Mouse (Mus musculus) stomach, embryonic 16.5 days (tissue): ENCODE data around the gene Fgf11. TPM values are rescaled to one million over a fixed set of nuclear protein-coding genes. Genes with fewer than 3 reads are reported as not detected.

Experiments
- ATAC-seq: fragments of 200-750 bp; cut with Nextera tagmentation; 2 replicates; pipeline ENCODE4 v1.8.0; 2017; ENCODE audit warnings: moderate number of reproducible peaks, moderate TSS enrichment; ENCODE audit not compliant: insufficient read depth, low FRiP score
- H3K27ac ChIP-seq: fragments of 300-500 bp; sonication (generic); 2 replicates; pipeline ENCODE4 v1.5.1; 2014; ENCODE audit warnings: low read length
- H3K27me3 ChIP-seq: fragments of 300-500 bp; sonication (generic); 2 replicates; pipeline ENCODE4 v1.6.1; 2014; ENCODE audit warnings: low read length, control low read depth, mixed read lengths; ENCODE audit not compliant: control insufficient read depth, insufficient read depth
- H3K36me3 ChIP-seq: fragments of 300-500 bp; sonication (generic); 2 replicates; pipeline ENCODE4 v1.6.1; 2014; ENCODE audit warnings: low read length; ENCODE audit not compliant: control insufficient read depth, insufficient read depth
- H3K4me1 ChIP-seq: fragments of 300-500 bp; sonication (generic); 2 replicates; pipeline ENCODE4 v1.6.1; 2014; ENCODE audit warnings: low read length, control low read depth, mixed read lengths; ENCODE audit not compliant: control insufficient read depth, insufficient read depth
- H3K4me2 ChIP-seq: fragments of 300-500 bp; sonication (generic); 2 replicates; pipeline ENCODE4 v1.6.1; 2014; ENCODE audit warnings: low read depth, low read length, mixed read lengths
- H3K4me3 ChIP-seq: fragments of 300-500 bp; sonication (generic); replicated peaks from 2 replicates; pipeline ENCODE4 v1.5.1; 2014; ENCODE audit warnings: mild to moderate bottlenecking, low read length
- H3K9ac ChIP-seq: fragments of 300-500 bp; sonication (generic); 2 replicates; pipeline ENCODE4 v1.6.1; 2014; ENCODE audit warnings: low read length
- H3K9me3 ChIP-seq: fragments of 300-500 bp; sonication (generic); replicated peaks from 2 replicates; pipeline ENCODE4 v1.6.1; 2016; ENCODE audit warnings: low read length, control low read depth; ENCODE audit not compliant: control insufficient read depth
- WGBS: fragments of 180-500 bp; shearing (Covaris S2); extraction: QIAGEN DNeasy Blood & Tissue Kit; methylation state at CpG from one replicate; pipeline ENCODE4 v1.1.7; 2014; 5-methylcytosine and 5-hydroxymethylcytosine counted together
- polyA plus RNA-seq: library from polyadenylated mRNA; unstranded; fragments of >200 nt; fragmentation: Nextera tagmentation; extraction: Ambion mirVana; gene quantifications from 2 replicates; pipeline ENCODE4 v1.2.1, GENCODE M21; 2015

The Fgf11 gene
- polyA plus RNA-seq, 1 experiment from 2014 or later = 2.5 TPM

DNA sequence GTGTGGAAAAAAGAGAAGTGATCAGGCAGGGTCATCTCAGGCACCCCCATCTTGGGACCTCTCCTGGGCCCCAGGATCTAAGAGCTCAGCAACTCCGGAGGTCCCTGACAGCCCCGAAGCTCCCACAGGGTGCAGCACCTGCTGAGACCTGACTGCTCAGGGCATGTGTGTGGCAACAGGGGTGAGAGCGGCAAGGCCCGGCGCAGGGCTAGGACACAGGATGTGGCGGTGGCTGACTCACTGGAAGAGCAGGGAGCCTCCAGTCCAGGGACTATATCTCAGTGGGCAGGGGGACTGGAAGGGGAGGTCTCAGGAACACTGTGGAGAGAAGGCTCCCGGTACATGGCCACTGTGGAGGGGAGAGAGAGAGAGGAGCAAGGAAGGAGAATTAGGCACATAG is 3.7 kb downstream of the Fgf11 start:
- H3K27me3 ChIP-seq = peaks cover 9% of the 10 kb centered on the region
- H3K4me3 ChIP-seq = no peak overlapping the region
- no peaks in the 10 kb centered on the region for H3K36me3 ChIP-seq
- ATAC-seq = no peak
- no peak overlapping the region for H3K9ac ChIP-seq
- no peaks in the 10 kb centered on the region for H3K9me3 ChIP-seq
- WGBS = 80% methylated on average over 7 of the region's 7 CpGs
- no peak overlapping the region for H3K27ac ChIP-seq
- peaks cover 36% of the 10 kb centered on the region for H3K4me1 ChIP-seq
- no peak overlapping the region for H3K4me2 ChIP-seq

DNA sequence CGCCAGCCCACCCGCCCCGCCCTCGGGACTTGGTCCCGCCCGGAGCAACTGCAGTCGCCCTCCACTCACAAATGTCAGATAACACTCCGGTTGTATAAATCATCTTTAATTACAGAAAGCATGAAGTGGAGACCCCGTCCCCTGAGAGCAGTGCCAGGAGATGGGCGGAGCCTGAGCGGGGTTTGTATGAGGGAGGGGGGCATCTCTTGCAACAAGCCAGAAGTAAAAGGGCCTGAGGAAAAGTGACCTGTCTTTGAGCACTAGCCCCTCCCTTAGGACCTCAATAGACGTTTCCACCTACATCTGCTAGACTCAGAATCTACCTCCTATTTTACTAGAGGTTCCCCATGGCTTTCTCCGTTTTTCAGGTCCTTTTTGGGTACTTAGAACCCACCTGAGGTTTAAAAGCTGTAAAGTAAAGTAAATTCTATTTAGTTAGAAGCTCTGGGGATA is 5.6 kb downstream of the Fgf11 start:
- Histone ChIP-seq H3K27ac (no peak overlapping the region), H3K36me3 (no peaks in the 10 kb centered on the region), H3K4me1 (peaks cover 20% of the 10 kb centered on the region), H3K9me3 (no peaks in the 10 kb centered on the region), H3K4me2 (peak overlapping the region; percentile 80), H3K9ac (peak overlapping the region; percentile 61; the same call in 1 of the 2 replicates), H3K27me3 (no peaks in the 10 kb centered on the region), H3K4me3 (peak overlapping the region; percentile 52)
- ATAC-seq = no peak
- 4% methylated on average over 13 of the region's 13 CpGs for WGBS

DNA sequence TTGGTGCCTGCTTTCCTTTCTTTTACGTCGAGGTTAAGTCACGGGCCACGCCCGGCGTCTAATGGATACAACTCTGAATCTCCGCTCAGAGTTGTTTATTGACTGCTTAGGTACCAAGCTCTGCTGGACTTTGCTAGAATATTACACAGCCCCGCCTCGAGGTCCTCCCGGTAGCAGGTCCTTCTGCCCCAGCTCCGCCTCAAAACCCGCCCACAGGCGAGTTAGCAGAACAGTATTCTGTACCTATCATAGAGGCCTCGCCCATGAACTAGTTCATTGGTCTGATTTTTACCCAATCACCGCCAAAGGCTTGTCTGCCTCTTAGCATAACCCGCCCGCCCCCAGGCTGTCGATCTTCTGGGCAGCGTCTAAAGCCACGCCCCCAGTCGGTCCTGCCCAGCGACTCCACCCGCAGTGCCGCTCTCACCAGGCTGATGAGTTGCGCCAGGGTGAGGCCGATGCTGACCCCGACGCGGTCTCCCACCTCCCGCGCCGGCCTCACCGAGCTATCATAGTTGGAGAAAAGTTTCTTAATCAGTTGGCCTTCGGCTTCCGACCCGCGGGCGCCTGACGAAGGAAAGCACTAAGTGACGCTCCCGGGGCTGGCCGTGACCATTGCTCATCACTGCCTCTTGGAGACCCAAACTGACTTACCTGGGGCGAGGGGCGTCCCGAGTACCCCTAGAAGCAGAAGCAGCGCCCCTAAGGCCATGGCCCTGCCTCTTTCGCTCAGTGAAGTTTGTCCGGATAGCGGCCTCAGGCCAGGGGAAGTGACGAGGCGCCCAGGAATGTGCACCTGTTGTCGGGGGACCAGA is 6.3 kb downstream of the Fgf11 start, which contains the start of gene Chrnb1:
Chrnb1 (minus strand) TSS at position 776 of the 815 bp plus-strand sequence.
- 2% methylated on average over 52 of the region's 52 CpGs for WGBS
- no peaks in the 10 kb centered on the region for H3K9me3 ChIP-seq
- H3K36me3 ChIP-seq = no peaks in the 10 kb centered on the region
- no peaks in the 10 kb centered on the region for H3K27me3 ChIP-seq
- H3K27ac ChIP-seq = no peak within 1 kb of the TSS
- peak within 1 kb of the TSS; percentile 52 for H3K4me3 ChIP-seq
- peak within 1 kb of the TSS; percentile 61 for H3K9ac ChIP-seq
- peak within 1 kb of the TSS; percentile 80 for H3K4me2 ChIP-seq
- ATAC-seq = peak; percentile 97
- H3K4me1 ChIP-seq = peaks cover 14% of the 10 kb centered on the region

DNA sequence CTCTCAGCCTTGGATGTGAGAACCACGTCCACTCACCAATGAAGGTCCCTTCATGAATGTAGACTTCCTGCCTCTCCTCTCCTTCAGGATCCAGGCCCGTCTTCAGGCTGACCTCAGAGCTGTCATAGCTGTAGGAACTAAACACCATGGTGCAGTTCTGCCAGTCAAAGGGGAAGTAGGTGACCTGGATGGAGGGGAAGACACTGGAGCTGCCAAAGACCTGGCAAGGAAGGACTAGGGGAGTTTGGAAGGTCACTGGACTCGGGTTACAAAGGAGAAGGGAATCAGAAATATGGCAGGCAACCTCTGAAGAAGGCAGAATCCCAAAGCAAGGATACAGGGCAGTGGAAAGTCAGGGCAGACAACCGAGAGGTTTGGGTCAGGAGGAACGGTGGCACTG is 8.2 kb downstream of the Fgf11 start:
- Histone ChIP-seq H3K9ac (no peak overlapping the region), H3K27me3 (no peaks in the 10 kb centered on the region), H3K36me3 (no peaks in the 10 kb centered on the region), H3K27ac (no peak overlapping the region), H3K4me2 (no peak overlapping the region), H3K9me3 (no peaks in the 10 kb centered on the region), H3K4me3 (no peak overlapping the region), H3K4me1 (no peaks in the 10 kb centered on the region)
- ATAC-seq = no peak
- whole genome bisulfite sequencing = 69% methylated on average over 5 of the region's 5 CpGs

DNA sequence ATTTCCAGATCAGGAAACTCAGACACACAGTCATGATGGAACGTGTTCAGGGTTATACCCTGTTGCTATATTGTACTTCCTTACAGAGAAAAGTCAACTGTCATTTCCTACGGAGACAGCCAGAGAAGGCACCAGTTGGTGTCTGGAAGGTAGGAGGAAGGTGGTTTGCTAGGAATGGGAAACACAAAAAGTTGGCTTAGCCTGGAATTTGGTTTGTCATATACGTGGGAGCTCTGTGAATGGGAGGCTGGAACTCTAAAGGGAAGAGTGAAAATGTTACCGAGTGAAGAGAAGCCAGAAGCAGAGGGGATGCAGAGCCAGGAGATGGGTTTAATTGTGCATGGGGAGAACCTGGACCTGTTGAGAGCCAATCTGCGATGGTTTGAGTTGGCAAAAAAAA is 10.2 kb downstream of the Fgf11 start:
- Histone ChIP-seq H3K4me1 (no peaks in the 10 kb centered on the region), H3K9ac (no peak overlapping the region), H3K4me2 (no peak overlapping the region), H3K27ac (no peak overlapping the region), H3K27me3 (no peaks in the 10 kb centered on the region), H3K9me3 (no peaks in the 10 kb centered on the region), H3K36me3 (no peaks in the 10 kb centered on the region), H3K4me3 (no peak overlapping the region)
- 69% methylated on average over 5 of the region's 5 CpGs for WGBS
- no peak for ATAC-seq

DNA sequence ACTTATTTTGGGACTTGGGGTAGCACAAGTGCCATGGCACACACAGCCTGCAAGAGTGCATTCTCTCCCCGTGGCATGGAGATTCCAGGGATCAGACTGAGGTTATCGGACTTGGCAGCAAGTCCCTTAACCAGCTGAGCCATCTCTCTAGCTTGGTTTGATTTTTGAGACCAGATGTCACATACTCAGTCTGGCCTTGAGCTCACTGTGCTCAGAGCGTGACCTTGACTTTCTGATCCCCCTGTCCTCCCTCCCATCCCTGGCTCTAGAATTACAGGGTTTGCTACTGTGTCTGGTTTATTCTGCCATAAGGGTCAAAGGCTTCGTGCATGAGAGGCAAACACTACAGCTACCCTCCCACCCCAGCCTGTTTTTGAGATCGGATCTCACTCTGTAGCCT is 12.2 kb downstream of the Fgf11 start:
- H3K36me3 ChIP-seq = no peaks in the 10 kb centered on the region
- H3K9ac ChIP-seq = no peak overlapping the region
- 58% methylated on average over 5 of the region's 5 CpGs for WGBS
- H3K4me3 ChIP-seq = no peak overlapping the region
- H3K4me1 ChIP-seq = 0 out of 2 replicates have a peak, but pooled peaks cover 4% of the 10 kb centered on the region
- no peak overlapping the region for H3K27ac ChIP-seq
- no peak overlapping the region for H3K4me2 ChIP-seq
- no peaks in the 10 kb centered on the region for H3K9me3 ChIP-seq
- ATAC-seq = no peak
- H3K27me3 ChIP-seq = no peaks in the 10 kb centered on the region

DNA sequence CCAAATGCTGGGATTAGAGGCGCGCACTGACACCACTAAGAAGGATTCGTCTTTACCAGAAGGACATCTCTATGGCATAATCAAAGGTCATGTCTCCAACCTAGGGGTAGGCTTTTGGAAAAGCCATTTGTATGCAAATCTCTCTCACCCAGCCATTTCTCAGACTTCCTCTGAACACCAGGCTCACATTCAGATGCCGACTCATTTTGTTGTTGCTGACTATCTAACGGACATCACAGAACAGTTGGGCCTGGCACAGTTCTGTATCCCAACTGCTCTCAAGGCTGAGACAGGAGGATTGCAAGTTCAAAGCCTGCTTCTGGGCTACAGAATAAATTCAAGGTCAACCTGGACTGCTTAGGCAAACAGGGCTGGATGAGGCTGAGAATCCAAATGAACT is 14.4 kb downstream of the Fgf11 start:
- ATAC-seq = no peak
- H3K36me3 ChIP-seq = no peaks in the 10 kb centered on the region
- 0 out of 2 replicates have a peak, but pooled peaks cover 4% of the 10 kb centered on the region for H3K4me1 ChIP-seq
- no peaks in the 10 kb centered on the region for H3K9me3 ChIP-seq
- 89% methylated on average over 5 of the region's 5 CpGs for WGBS
- no peak overlapping the region for H3K27ac ChIP-seq
- no peak overlapping the region for H3K4me2 ChIP-seq
- H3K9ac ChIP-seq = no peak overlapping the region
- H3K4me3 ChIP-seq = no peak overlapping the region
- H3K27me3 ChIP-seq = no peaks in the 10 kb centered on the region

DNA sequence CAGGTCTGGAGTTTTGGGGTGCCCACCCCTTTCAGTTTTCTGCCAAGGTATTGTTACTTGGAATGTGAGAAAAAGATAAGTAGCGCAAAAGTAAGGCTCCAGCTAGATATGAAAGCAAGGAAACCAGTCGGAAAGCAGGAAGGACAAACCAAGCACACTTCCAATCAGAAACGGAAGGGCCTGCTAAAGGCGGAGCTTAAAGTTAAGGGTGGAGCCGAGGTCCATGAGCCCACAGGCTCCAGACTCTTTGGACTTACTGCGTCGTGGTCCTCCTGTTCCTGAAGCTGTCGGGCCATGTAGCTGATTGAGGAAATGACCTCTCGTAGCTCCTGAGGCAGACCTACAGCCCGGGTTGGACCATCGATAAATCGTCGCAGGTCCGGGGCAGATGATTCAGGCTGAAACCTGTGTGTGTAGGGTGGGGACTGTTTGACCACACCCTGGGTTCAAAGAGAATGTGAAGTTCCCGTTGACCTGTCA is 16.8 kb downstream of the Fgf11 start:
- Histone ChIP-seq H3K9ac (peak overlapping the region; percentile 54; the same call in 1 of the 2 replicates), H3K27me3 (no peaks in the 10 kb centered on the region), H3K36me3 (no peaks in the 10 kb centered on the region), H3K4me2 (peak overlapping the region; percentile 53), H3K27ac (peak overlapping the region; percentile 43; the same call in 1 of the 2 replicates), H3K9me3 (no peaks in the 10 kb centered on the region), H3K4me3 (peak overlapping the region; percentile 35), H3K4me1 (0 out of 2 replicates have a peak, but pooled peaks cover 4% of the 10 kb centered on the region)
- WGBS = 26% methylated on average over 15 of the region's 15 CpGs
- peak; percentile 59 for ATAC-seq

DNA sequence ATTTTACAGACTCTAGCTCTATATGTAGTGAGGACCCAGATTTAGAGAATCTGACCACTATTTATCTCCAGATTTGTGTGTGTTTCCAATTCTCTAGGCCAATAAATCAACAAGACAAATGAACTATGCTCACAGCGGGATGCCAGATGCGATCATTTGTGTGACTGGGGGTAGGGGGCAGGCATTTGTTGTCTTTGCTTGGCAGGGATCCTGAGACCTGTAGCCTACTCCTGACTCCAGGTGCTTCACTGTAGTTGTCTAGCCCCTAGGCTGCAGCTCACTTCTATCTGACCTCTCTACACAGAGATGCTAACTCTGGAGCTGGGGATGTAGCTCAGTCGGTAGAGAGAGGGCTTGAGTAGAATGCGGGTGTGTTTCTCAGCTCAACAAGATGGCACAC is 19.8 kb downstream of the Fgf11 start:
- Histone ChIP-seq H3K9ac (no peak overlapping the region), H3K4me3 (no peak overlapping the region), H3K27ac (no peak overlapping the region), H3K27me3 (no peaks in the 10 kb centered on the region), H3K4me1 (0 out of 2 replicates have a peak, but pooled peaks cover 4% of the 10 kb centered on the region), H3K4me2 (no peak overlapping the region), H3K36me3 (no peaks in the 10 kb centered on the region), H3K9me3 (no peaks in the 10 kb centered on the region)
- 28% methylated on average over 4 of the region's 4 CpGs for WGBS
- ATAC-seq = no peak
